Mouse (Mus musculus) lung, postnatal 0 days (tissue): ENCODE measurements around the gene Pik3c2b.

Experiments
- CTCF ChIP-seq: IDR thresholded peaks from 2 replicates; pipeline ENCODE4 v1.5.1; 2016; ENCODE audit warnings: antibody characterized with exemption, mild to moderate bottlenecking
- EP300 ChIP-seq: IDR thresholded peaks from 2 replicates; pipeline ENCODE4 v1.6.1; 2016; ENCODE audit warnings: antibody characterized with exemption, mild to moderate bottlenecking, control low read depth

DNA sequence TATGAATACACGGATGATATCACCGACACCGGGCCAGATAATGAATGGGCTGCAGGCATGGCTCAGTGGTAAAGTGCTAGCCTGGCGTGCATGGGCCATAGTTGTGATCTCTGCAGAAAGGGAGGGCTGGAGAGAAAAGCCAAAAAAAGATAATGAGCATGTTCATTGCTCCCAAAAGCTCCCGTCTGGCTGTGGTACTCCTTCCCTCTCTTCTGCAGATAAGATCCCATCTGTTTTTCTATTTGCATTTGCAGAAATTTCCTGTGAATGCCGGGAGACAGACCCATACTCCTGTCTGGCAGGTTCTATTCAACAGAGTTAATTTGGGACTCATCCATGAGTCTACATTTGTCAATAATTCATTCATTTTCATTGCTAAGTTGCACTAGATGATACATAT is 17.7 kb downstream of the Pik3c2b start:
- TF ChIP-seq CTCF (no peak), EP300 (no peak)
